8 mouse cellular contexts compared by ENCODE assay signal in the genomic region with DNA sequence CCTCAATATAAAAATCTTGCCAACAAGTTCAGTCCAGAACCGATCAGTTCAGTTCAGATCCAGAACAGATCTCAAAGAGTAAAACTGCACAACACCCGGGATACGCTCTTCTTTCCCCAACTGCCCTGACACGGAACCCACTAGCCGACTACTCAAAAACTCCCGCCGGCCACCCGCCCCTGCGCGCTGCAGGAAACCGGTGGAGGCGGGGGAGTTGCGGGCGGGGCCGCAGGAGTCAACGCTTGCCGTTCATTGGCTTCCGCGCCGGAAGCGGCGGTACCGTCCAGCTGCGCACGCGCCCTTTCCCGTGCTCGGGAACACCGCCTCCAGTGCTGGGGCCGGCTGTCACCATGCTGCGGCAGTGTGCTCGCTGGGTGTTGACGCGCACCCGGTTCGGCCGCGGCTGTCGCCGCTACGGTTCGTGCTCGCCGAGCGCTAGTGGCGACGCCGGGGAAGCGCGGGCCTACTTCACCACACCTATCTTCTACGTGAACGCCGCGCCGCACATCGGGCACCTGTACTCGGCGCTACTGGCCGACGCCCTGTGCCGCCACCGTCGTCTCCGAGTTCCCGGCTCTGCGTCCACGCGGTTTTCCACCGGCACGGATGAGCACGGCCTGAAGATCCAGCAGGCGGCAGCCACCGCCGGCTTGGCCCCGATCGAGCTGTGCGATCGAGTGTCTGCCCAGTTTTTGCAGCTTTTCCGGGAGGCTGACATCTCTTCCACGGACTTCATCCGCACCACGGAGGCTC. TPM values are rescaled to one million over a fixed set of nuclear protein-coding genes. Genes with fewer than 3 reads are reported as not detected.
DNase-seq lines count a peak whose midpoint lies in the region; ATAC-seq lines count a peak whose summit lies in the region.

Gene Mars2 (plus strand): TSS at position 288 of the 753 bp plus-strand sequence.

- no peaks in the 10 kb centered on the region for H3K27me3 ChIP-seq in heart, embryonic 12.5 days (replicated peaks)
- 0 out of 2 replicates have a peak, but pooled peaks cover 2% of the 10 kb centered on the region for H3K27me3 ChIP-seq in liver, embryonic 13.5 days
- H3K27me3 ChIP-seq in stomach, embryonic 16.5 days (ENCODE audit: control insufficient read depth, insufficient read depth, low read length) = no peaks in the 10 kb centered on the region

- DNase-seq in CD4-positive helper T cell, adult 2 months (ENCODE audit: low read depth, low spot score) = peak; percentile 96
- peak; percentile 87 for DNase-seq in brain, embryonic 18.5 days (ENCODE audit: low read depth, low spot score)
- peak; percentile 98 for DNase-seq in kidney, postnatal 10 days
- DNase-seq in liver, embryonic 13.5 days = peak; percentile 93
- DNase-seq in neural tube, embryonic 10.5 days (ENCODE audit: extremely low spot score, low spot score) = peak; percentile 93

- H3K36me3 ChIP-seq in heart, embryonic 12.5 days = no peaks in the 10 kb centered on the region
- H3K36me3 ChIP-seq in liver, embryonic 13.5 days = no peaks in the 10 kb centered on the region
- no peaks in the 10 kb centered on the region for H3K36me3 ChIP-seq in stomach, embryonic 16.5 days (ENCODE audit: control insufficient read depth, insufficient read depth, low read length)

- H3K9ac ChIP-seq in heart, embryonic 12.5 days = peak within 1 kb of the TSS; percentile 86
- H3K9ac ChIP-seq in liver, embryonic 13.5 days = peak within 1 kb of the TSS; percentile 91
- peak within 1 kb of the TSS; percentile 78 for H3K9ac ChIP-seq in stomach, embryonic 16.5 days (ENCODE audit: low read length)

- peak within 1 kb of the TSS; percentile 75 for H3K4me3 ChIP-seq in heart, embryonic 12.5 days
- H3K4me3 ChIP-seq in liver, embryonic 13.5 days (replicated peaks) = peak within 1 kb of the TSS; percentile 91
- H3K4me3 ChIP-seq in stomach, embryonic 16.5 days (replicated peaks; ENCODE audit: low read length) = peak within 1 kb of the TSS; percentile 68

- no peaks in the 10 kb centered on the region for H3K9me3 ChIP-seq in heart, embryonic 12.5 days (replicated peaks)
- H3K9me3 ChIP-seq in liver, embryonic 13.5 days (replicated peaks) = no peaks in the 10 kb centered on the region
- H3K9me3 ChIP-seq in stomach, embryonic 16.5 days (replicated peaks; ENCODE audit: control insufficient read depth, low read length) = no peaks in the 10 kb centered on the region

- under 1% methylated on average over 82 of the region's 82 CpGs for WGBS in heart, embryonic 12.5 days
- under 1% methylated on average over 82 of the region's 82 CpGs for WGBS in liver, embryonic 13.5 days (ENCODE audit: insufficient replicate concordance)
- under 1% methylated on average over 82 of the region's 82 CpGs for WGBS in stomach, embryonic 16.5 days

- peak within 1 kb of the TSS; percentile 20; the same call in 1 of the 2 replicates for H3K27ac ChIP-seq in heart, embryonic 12.5 days (ENCODE audit: poor library complexity, severe bottlenecking)
- H3K27ac ChIP-seq in liver, embryonic 13.5 days = peak within 1 kb of the TSS; percentile 86
- peak within 1 kb of the TSS; percentile 77 for H3K27ac ChIP-seq in stomach, embryonic 16.5 days (ENCODE audit: low read length)

- ATAC-seq in erythroid progenitor cell, adult 5-6 weeks (replicated peaks; ENCODE audit: low FRiP score, poor library complexity, severe bottlenecking) = peak; percentile 94
- peak; percentile 97 for ATAC-seq in heart, embryonic 12.5 days (ENCODE audit: insufficient number of reproducible peaks, low FRiP score)
- ATAC-seq in liver, embryonic 13.5 days (ENCODE audit: low read depth) = peak; percentile 97
- peak; percentile 99 for ATAC-seq in stomach, embryonic 16.5 days (ENCODE audit: insufficient read depth, low FRiP score)

- H3K4me2 ChIP-seq in heart, embryonic 12.5 days = peak within 1 kb of the TSS; percentile 92
- H3K4me2 ChIP-seq in liver, embryonic 13.5 days = peak within 1 kb of the TSS; percentile 97
- H3K4me2 ChIP-seq in stomach, embryonic 16.5 days (ENCODE audit: low read depth, low read length) = peak within 1 kb of the TSS; percentile 98

- peaks cover 16% of the 10 kb centered on the region for H3K4me1 ChIP-seq in heart, embryonic 12.5 days (replicated peaks)
- H3K4me1 ChIP-seq in liver, embryonic 13.5 days (replicated peaks) = peaks cover 45% of the 10 kb centered on the region
- H3K4me1 ChIP-seq in stomach, embryonic 16.5 days (ENCODE audit: control insufficient read depth, insufficient read depth, low read length) = peaks cover 21% of the 10 kb centered on the region

RNA-seq across cellular contexts. Expression of gene Mars2, which starts in this region (rescaled TPM):
- 0.84 and 1.4 TPM in 2 replicates for total RNA-seq in erythroid progenitor cell, adult 5-6 weeks (2015; ENCODE audit: low replicate concordance)
- total RNA-seq in erythroid progenitor cell, adult 5-6 weeks (2017; ENCODE audit: low replicate concordance) = 2.7 and 3.7 TPM in 2 replicates
- polyA plus RNA-seq in heart, embryonic 12.5 days (2016; fragmentation: Nextera tagmentation; extraction: Ambion mirVana) = 4.0 and 4.1 TPM in 2 replicates
- polyA plus RNA-seq in liver, embryonic 13.5 days (2015; fragmentation: Nextera tagmentation; extraction: Ambion mirVana) = 3.0 and 3.2 TPM in 2 replicates
- 3.9 TPM in 2 replicates for polyA plus RNA-seq in stomach, embryonic 16.5 days (2015; fragmentation: Nextera tagmentation; extraction: Ambion mirVana)

Comparison
In these comparisons a context has a peak if more than half of its experiments do, and no peak if none do; other contexts are left out.
1. Peak in every context shown above with its lines: DNase-seq, ATAC-seq, H3K4me3 ChIP-seq and H3K27ac ChIP-seq.
2. H3K27ac ChIP-seq: peak in every context shown above with its lines; median percentile 86 in liver, embryonic 13.5 days; 77 in stomach, embryonic 16.5 days; 20 in heart, embryonic 12.5 days.